Mouse (Mus musculus) mature B cell (primary cell): ENCODE data around the gene Ubac2.

Source experiments
- in situ Hi-C: fragments of 300-500 bp; cut with MboI; formaldehyde crosslinking; loops from 2 replicates; pipeline ENCODE4 v1.14.3; 2019

The Ubac2 gene

DNA sequence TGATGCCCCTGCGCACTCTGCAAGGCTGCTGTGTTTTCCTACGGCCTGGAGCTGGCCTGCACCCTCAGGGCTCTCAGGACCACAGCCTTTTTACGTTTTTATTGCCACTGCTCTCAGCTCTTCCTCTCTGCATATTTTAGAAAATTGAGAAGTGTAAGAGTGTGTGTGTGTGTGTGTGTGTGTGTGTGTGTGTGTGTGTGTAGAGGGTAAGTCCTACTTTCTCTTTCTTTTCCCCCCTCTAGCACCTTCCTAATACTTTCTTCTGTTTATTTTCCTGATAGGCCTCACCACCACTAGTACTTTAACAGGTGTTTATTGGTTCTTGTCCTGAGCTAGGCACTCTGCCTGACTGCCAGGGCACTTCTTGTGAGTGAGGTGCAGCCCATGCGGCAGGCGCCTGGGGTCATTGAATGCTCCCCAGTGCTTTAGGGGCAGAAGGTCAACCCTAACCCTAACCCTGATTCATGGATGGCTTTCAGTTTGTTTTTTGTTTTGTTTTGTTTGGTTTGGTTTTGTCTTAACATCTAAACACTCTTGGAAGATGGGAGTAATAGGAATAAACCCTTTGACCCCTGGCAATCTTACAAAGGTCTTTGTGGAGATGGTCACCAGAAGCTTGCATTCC lies 16.2 kb downstream of the Ubac2 start:
- in situ Hi-C loops = no loop called here

DNA sequence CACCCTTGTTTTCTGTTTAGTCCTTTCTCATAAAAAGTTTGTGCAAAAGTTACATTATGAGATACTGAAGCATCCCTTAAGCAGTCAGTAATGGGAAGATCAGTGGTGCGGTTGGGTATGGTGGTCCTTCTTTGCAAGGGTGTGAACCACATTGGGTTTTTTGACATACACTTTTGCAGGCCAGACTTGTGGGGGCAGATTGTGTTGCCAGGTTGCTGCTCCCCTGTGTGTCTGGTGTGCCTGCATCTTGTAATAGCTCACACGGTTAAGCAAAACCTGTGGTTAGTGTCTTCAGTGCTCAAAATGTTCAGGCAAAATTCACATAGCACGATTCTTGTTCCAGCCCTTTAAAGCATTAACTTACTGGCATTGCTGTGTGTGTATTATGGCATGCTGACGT lies 16.9 kb downstream of the Ubac2 start:
- in situ Hi-C loops = no loop called here

DNA sequence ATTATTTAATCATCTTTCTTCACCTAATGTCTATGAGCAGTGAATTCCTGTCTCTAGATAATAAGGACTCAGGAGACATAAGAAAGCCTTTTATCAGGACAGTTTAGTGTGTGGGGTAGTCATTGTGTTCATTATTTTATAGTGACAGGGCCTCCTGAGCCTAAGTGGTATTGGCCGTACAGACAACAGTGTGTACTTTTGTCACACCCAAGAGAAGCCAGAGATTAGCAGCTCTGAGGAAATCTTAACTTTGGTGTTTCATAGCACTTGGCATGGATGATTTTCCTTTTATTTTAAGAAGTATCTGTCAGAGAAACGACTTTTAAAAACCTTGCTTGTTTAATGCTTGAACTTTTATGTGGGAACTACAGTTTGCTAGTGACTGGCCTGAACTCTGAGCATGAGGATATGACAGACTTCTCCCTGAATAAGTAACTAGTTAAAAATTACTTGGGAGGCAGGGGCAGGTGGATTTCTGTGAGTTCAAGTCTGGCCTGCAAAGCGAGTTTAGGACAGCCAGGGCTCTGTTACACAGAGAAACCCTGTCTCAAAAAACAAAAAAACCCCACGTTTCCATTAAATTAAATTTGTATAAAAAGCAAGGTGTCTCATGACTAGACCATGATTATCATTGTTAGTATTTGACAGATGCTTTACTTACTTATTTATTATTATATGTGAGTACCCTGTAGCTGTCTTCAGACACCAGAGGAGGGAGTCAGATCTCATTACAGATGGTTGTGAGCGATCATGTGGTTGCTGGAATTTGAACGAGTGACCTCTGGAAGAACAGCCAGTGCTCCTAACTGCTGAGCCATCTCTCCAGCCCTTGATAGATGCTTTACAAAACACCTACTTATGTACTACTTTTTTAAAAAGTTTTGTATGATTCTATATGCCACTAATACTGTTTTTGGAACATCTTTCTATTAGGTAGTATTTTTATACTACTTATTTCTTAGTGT lies 18.0 kb downstream of the Ubac2 start:
- in situ Hi-C loops = no loop called here

DNA sequence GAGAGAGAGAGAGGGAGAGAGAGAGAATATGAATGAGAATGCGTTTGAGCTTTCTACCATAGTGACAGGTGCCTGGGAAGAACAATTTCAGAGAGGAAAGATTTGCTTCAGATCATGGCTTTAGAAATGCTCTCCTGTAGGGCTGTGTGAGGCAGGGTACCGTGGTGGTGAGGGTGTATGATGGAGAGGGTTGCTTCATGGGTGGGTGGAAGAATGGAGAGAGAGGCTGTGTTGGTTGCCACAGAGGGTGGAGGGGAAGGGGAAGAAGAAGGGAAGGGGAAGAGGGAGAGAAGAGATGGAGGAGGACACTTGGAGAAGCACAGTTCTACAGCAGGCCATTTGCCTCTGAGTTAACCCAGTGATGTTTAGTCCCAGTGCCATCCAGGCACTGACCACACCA lies 19.4 kb downstream of the Ubac2 start:
- in situ Hi-C loops = no loop called here

DNA sequence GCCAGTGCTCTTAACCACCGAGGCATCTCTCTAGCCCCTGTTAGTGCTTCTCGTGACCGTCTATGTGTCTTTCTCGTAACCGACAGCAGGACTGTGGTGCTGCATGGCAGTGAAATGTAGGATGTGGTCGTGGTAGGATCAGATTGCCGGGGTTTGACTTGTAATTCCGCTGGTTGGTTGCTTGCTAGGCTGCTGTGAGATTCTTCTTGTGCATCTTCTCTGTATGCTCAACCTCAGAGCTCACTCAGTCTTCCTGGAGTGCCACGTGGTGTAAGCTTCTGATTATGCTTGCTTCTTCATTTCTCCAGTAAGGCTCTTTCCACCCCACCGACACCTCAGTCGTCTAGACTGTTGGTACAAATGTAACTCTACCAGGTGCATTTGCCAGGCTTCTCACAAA lies 20.1 kb downstream of the Ubac2 start:
- in situ Hi-C loops = no loop called here

DNA sequence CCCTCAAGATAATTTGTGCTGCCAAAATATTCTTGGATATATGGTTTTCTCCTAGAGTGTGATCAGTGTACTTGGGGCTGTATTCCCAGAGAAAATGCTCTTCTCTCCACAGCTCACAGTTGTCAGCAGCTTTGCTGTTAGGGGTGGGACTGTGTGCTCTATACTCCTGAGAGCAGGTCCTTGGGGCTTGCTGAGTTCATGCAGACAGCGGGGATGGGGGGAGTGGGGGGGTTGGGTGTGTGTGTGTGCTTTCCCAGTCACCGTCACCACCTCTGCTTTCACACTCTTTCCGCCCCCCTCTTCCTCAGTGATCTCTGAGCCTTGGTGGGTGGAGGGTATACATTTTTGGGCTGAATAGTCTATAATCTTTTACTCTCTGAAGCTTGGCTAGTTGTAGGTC lies 20.7 kb downstream of the Ubac2 start:
- in situ Hi-C loops = no loop called here

DNA sequence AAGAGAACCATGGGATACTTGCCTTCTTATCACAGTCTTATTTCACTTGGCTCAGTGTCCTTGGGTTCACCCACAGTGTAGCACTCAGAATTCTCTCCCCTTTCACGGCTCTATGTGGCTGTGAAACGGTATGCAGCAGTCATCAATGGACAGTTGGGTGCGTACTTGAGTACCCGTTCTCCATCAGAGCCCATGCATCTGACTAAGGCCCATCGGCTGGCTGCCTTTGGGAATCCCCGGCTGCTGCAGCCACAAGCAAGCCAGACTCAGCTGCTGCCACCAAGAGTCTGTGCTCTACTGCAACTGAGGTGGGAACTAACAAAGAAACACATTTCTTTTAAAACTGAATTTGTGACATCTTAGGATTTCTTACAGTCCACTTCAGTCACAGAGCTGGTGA lies 23.1 kb downstream of the Ubac2 start:
- in situ Hi-C loops = no loop called here

DNA sequence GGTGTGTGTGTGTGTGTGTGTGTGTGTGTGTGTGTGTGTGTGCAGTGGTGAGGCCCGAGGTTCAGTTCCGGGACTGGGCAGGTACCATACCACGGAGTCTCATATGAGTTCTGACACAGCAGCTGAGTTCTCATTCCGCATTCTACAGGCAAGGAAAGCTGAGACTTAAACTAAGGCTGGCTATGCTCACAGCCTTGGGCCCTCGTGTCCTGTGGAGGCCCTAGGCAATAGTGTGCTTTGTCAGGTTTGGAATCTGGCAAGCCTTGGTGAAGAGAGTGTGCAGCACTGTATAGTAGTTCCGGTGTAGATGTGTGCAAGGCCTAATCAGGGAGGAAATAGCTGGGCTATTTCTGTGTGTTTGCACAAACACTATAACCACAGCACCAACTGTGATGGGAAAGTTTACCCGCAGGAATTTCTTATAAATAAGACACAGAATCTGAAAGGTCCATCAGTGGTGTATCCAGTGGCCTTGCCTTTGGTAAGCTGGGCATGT lies 25.0 kb downstream of the Ubac2 start:
- in situ Hi-C loops = no loop called here

DNA sequence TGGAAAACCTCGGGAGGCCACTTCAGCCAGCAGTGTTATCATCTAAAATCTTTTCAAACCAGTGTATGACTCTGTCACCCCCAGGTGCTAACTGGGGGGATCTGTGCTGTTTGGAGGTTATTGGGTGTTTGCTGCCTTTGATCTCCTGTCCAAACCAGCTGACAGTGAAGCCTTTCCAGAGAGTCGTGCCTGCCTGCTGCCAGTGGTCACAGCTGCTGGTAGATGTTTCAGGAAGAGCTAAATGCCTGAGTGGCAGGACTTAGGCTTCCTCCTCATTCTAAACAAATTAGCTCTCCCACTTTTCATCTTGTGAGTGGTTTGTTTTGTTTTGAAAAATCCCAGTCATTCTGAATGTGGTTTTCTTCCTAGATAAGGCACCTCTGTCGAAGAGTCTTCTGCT lies 26.3 kb downstream of the Ubac2 start:
- in situ Hi-C loops = no loop called here

DNA sequence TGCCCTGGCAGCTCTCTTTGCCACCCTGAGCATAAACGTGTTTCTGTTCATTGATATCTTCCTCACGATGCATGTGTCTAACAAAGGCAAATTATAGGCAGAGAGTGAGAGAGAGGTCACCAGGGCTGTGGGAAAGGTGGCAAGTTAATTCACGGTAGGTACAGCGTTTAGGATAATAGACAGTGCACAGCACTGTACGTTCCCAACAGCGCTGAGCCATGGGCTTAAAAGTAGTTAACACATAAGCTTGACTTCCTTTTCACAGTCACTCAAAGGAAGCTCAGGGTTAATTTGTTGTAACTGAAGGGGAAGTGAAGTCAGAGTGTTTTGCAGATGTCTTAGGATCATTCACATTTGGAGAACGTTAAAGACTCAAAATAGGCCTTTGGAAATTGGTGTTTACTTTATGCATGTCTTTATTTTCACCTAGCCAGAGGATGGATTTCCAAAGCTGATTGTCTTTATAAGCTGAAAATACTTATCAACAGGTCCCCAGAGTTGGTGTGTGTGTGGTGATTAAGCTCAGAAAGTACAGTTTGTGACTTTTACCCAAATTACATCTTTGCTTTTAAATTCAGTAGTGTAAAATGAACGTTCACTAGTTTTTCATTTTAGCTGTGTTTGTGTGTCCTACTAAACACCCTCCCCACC lies 28.0 kb downstream of the Ubac2 start:
- in situ Hi-C loops = no loop called here

DNA sequence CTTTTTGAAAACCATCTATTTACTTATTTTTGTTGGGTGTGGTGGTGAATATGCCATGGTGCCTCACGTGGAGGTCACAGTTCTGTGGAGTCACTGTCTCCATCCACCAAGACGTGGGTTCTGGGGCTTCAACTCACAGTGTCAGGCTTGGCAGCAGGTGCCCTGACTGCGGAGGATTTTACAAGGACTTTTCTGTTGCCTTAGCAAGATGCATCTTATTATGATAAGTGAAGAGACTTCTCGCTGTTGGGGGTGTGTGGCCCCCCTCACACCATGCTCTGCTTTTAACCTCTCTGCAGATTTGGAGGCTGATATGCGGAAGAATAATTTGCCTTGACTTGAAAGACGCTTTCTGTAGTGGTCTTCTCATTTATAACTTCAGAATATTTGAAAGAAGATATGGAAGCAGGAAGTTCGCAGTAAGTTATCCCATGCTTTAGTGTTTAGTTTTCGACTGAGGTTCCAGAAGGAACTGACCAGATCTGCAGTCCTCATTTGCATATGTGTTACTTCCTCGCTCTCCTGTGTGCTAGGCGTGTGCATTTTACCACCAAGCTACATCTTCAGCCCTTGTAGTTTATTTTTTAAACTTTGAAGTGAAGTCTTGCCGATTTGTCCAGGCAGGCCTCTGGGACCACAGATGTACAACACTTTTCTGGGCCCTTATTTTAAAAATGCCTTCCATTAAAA lies 28.7 kb downstream of the Ubac2 start:
- in situ Hi-C loops = no loop called here

DNA sequence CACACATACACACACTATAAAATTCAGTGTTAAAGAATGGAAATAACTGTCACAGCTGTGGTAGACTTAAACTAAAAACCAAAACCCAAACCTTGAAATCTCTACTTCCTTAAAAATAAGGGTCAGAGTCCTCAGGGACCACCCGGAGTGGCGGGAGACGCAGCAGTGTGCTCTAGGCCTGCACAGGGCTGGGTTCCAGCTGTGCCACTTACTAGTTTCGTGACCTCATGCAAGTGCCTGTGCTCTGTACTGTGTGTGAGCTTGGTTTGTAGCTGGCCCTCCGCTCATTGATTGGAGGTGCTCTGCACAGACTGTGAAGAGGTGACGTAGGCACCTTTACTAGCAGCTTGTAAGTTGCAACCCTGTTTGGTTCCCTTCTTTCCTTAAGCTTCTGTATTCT lies 31.4 kb downstream of the Ubac2 start:
- in situ Hi-C loops = no loop called here

DNA sequence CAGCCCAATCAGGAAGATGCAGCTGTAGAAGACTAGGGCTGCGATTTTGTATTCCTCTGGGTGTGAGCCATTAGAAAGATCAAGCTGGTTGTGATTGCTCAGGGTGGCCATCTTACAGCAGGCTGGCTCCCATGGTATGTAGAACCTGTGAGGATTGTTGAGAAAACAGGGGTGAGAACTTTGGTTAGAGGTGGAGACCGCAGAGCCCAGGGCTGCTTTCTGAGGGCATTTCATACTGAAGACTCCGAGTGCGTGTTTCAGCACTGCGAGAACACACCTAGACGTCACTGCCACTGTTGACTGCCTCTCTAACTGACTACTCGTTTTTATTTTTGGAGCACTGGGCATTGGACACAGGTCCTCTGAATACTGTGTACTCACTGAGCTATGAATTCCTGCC lies 34.1 kb downstream of the Ubac2 start:
- in situ Hi-C loops = no loop called here

DNA sequence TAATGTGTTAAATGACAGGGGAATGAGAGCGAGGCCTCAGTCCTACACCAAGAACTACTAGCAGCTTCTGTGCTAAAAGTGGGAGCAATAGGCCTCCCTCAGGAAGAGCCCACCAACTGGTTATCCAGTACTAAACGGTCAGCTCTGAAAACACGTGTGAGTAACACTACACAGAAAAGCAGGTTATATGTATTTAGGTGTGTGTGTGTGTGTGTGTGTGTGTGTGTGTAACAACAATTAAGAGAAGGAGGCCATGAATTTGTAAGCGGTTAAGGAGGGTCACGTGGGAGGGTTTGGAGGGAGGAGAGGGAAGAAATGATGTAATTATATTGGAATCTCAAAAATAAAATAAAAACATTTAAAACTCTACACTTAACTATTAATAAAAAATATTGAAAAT lies 36.7 kb downstream of the Ubac2 start:
- in situ Hi-C loops = no loop called here

DNA sequence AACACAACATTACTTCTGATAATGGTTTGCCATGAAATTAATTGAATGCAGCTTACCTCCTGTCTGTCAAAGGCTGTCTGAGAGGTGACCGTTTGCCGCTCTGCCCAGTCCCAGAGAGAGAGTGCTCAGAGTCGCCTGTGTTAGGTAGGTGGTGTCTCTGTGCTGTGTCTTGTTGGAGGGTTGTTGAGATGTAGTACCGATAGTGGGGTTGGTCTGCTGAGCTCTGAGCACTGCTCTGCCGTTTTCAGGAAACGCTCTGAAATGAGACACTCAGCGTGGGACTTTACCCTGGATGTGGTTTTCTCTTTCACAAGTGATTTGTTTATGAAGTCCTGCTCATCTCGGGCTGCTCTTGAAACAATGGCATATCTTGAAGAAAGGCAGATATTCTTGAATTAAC lies 37.2 kb downstream of the Ubac2 start, which contains the start of gene Gpr18:
Gene Gpr18, minus strand, starts transcription at position 161 of the 400 bp plus-strand sequence.
- in situ Hi-C loops = no loop called here

DNA sequence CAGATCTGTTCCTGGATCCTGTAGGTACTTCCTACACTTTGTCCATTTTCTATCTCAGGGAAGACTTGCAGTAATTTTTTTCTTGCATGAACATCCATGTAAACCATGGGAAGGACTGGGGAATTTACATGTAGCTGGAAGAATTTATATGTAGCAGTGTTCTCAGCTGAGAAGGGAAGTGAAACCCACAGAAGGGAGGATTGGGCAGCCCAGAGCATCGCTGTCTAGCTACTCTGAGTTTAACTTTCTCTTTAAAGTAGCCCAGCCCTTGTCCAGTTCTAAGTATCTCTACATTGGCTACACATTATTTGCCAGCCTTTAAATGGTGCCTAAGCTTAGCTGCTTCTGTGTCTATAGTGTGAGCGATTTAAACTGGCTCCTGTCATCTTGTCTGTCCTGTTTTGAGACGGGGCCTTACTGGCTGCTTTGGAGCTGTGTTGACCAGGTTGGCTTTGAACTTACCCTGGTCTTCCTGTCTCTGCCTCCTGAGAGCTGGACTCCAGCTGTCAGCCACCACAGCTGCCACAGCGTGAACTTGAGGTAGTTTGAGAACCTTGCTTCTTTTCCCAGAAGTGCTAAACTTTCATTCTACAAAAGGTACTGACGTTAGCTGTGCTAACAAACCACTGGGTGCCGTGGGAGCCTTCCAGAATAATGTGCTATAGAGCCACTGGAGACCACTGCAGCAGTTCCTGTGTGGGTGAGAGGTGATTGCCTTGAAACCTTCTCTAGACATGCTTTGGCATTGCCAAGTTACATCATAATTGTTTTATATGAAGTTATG lies 38.1 kb downstream of the Ubac2 start:
- in situ Hi-C loops = no loop called here

DNA sequence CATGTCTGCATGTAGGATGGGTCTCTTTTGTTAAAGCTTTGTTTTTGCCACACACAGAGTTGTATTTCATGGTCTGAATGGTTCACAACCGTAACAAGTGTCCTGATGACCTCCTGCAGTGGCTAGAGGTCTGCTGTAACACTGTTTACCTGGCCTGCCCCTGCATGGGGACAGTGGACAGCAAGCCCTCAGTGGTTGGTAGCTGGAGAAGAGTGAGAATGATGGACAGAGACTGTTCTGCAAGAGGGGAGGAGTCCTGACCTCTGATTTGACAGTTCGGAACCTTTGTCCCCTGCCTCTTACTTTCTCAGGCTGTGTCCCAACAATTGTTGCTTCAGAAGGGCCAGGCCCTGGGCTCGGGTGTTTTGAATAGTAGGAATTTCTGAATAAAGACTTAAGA lies 39.8 kb downstream of the Ubac2 start:
- in situ Hi-C loops = no loop called here

DNA sequence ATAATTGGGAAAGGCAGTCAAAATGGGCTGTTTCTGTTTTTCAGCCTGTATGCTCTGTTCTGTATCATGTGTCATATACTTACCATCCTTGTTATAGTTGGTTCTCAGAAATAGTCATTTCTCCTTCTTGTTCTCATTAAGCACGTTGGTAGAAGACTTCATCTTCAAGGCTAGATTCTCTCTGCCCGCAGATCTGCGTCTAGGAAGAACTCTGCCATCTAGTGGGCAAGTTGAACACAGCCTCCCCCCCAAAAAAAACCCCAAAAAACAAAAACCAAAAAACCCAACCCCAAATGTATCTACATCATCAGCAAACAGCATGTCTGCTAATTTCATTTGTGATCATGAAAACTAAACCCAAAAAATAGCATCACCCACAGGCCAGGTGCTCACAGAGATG lies 41.3 kb downstream of the Ubac2 start:
- in situ Hi-C loops = loop anchor here (5.0 to 10.0 kb wide), 2 partner anchors 52 to 205 kb away; no protein-coding TSS in a partner anchor

DNA sequence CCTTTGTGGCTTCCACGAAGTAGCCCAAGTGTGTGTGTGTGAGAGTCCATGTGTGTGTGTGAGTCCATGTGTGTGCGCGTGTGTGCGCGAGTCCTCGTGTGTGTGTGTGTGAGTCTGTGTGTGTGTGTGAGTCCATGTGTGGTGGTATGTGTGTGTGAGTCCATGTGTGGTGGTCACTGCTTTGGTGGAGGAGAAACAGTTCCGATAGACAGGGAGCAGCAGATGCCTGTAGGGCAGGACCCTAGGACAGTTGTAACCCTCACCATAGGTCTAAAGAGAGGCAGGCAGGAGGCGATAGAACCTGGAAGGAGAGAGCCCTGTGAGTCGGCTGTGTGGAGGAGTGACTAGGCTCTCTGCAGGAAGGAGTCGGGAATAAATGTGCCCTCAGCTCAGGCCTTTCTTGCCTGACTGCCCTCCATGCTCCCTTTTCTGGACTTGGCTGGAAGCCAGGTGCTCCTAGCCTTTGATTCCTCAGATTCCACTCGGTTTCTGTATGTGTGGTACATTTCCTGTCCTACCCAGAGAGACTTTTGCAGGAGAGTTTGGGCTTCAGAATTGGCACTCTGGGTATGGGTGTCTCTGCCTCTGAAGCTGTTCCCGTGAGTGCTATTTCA lies 42.2 kb downstream of the Ubac2 start:
- in situ Hi-C loops = loop anchor here (5.0 to 10.0 kb wide), 2 partner anchors 53 to 204 kb away; no protein-coding TSS in a partner anchor

DNA sequence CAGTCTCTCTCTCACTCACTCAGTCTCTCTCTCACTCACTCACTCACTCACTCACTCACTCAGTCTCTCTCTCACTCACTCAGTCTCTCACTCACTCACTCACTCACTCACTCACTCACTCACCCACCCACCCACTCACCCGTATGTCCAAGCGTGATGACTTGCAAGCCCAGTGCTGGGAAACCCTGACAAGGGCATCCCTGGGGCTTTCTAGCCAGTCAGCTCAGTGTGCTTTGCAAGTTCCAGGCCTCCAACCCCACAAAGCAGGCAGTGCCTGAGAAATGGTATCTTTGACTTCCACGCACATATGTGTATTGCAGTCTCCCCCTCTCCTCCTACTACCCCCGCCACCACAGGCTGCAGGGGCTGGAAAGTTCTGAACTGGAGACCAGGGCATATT lies 43.6 kb downstream of the Ubac2 start:
- in situ Hi-C loops = loop anchor here (5.0 to 10.0 kb wide), 2 partner anchors 55 to 203 kb away; no protein-coding TSS in a partner anchor
